Comparison of ENCODE assay signal across 1 mouse cellular context in the genomic region with DNA sequence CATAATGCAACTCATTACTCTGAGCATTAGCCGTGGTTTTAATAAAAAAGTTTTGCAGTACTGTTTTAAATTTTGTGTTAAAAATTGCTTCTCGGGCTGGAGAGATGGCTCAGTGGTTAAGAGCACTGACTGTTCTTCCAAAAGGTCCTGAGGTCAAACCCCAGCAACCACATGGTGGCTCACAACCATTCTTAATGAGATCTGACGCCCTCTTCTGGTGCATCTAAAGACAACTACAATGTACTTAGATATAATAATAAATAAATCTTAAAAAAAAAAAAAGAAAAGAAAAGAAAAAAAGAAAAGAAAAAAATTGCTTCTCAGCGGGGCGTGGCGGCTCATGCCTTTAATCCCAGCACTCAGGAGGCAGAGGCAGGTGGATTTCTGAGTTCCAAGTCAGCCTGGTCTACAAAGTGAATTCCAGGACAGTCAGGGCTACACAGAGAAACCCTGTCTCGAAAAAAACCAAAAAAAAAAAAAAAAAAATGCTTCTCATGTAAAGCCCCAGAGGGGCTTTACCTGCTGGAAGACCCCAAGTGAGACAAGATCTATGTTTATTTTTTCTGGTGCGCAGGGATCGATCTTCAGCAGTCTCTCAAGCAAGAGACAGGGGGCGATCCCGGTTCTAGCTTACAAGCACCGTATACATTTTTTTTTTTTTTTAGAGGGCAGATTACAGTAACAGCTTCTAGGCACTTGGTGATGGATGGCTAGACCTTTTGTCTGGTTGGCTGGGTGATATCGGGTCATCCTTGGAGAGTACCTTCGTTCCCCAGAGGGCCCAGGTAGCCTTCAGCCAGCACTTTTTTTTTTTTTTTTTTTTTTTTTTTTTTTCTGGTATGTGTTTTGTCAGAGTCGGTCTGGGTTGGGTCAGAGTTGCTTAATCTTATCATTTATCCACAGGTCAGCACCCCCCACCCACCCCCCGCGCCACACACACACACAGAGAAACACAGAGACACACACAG.
TF ChIP-seq lines count a peak whose summit lies in the region.

No protein-coding gene starts in this region.

TF ChIP-seq in MEL, 35 proteins besides CTCF, POLR2A, EP300 and RAD21 (continued from another document):
- TF ChIP-seq TBP (IDR thresholded peaks at IDR 0.05; ENCODE audit: low read depth, low read length) (no peak), MAX (IDR thresholded peaks at IDR 0.05; ENCODE audit: low read length) (peak; percentile 32; the same call in 1 of the 2 replicates), MXI1 (IDR thresholded peaks at IDR 0.05; ENCODE audit: low read depth, low read length) (peak; percentile 82), RCOR1 (IDR thresholded peaks at IDR 0.05; ENCODE audit: low read depth, low read length) (peak; percentile 59), ELF1 (IDR thresholded peaks at IDR 0.05; ENCODE audit: low read depth, low read length) (peak; percentile 25; the same call in 1 of the 2 replicates), ZKSCAN1 (IDR thresholded peaks at IDR 0.05; ENCODE audit: low read depth, low read length) (peak; percentile 83; the same call in 1 of the 2 replicates), ZNF384 (IDR thresholded peaks at IDR 0.05; ENCODE audit: low read depth, low read length) (peak; percentile 96), ETS1 (IDR thresholded peaks at IDR 0.05; ENCODE audit: low read depth, low read length) (peak; percentile 52), POLR2AphosphoS5 (IDR thresholded peaks at IDR 0.05; ENCODE audit: borderline replicate concordance, low read depth, low read length) (no peak), TCF12 (IDR thresholded peaks at IDR 0.05; ENCODE audit: low read depth, low read length) (peak; percentile 61), UBTF (IDR thresholded peaks at IDR 0.05; ENCODE audit: borderline replicate concordance, insufficient read depth, low read depth, low read length) (no peak), MYC (IDR thresholded peaks at IDR 0.05; ENCODE audit: low read depth, low read length) (peak; percentile 96), MEF2A (IDR thresholded peaks at IDR 0.05; ENCODE audit: extremely low read depth, insufficient replicate concordance, low read depth, low read length, poor library complexity, severe bottlenecking) (no peak), KAT2A (conservative IDR thresholded peaks at IDR 0.05; ENCODE audit: low read depth, low read length) (no peak), NRF1 (IDR thresholded peaks at IDR 0.05; ENCODE audit: insufficient read depth, low read depth, low read length, poor library complexity, severe bottlenecking) (peak; percentile 52; the same call in 1 of the 2 replicates), GATA1 (IDR thresholded peaks at IDR 0.05; ENCODE audit: low read depth, low read length) (peak; percentile 47), ZC3H11A (IDR thresholded peaks at IDR 0.05; ENCODE audit: low read depth, low read length) (peak; percentile 60), GABPA (IDR thresholded peaks at IDR 0.05; ENCODE audit: low read depth, low read length) (0 out of 2 replicates have a peak, but pooled peaks have one; percentile 21), MAFK (IDR thresholded peaks at IDR 0.05; ENCODE audit: borderline replicate concordance, low read depth, low read length) (no peak), CHD2 (IDR thresholded peaks at IDR 0.05; ENCODE audit: low read length) (no peak), BHLHE40 (IDR thresholded peaks at IDR 0.05; ENCODE audit: borderline replicate concordance, low read depth, low read length) (0 out of 2 replicates have a peak, but pooled peaks have one; percentile 18)
